Mouse (Mus musculus): ENCODE data around the gene Rhbdf2. TPM values are rescaled to one million over a fixed set of nuclear protein-coding genes. Genes with fewer than 3 reads are reported as not detected.
"Not testable (repeated sequence)": the region's sequence is repeated elsewhere in the genome, so short reads cannot be mapped to it uniquely, and the experiment has no call there.

The Rhbdf2 gene
- polyA plus RNA-seq, 1 experiment from 2014 or later = 0.87 TPM

GRCm38 (mm10) chr11:116669316-116669715 lies 42.5 kb upstream of the Rhbdf2 start:
- no peak for ATAC-seq
- 53% methylated on average over 5 of the region's 5 CpGs for WGBS
- Histone ChIP-seq H3K4me3 (no peak overlapping the region), H3K9ac (no peak overlapping the region), H3K27ac (no peak overlapping the region), H3K4me1 (peaks cover 44% of the 10 kb centered on the region), H3K4me2 (no peak overlapping the region), H3K27me3 (no peaks in the 10 kb centered on the region), H3K36me3 (ENCODE audit: poor library complexity, severe bottlenecking) (peaks cover 16% of the 10 kb centered on the region), H3K9me3 (replicated peaks) (no peaks in the 10 kb centered on the region)

GRCm38 (mm10) chr11:116668839-116669238 lies 42.0 kb upstream of the Rhbdf2 start:
- Histone ChIP-seq H3K27ac (no peak overlapping the region), H3K4me3 (no peak overlapping the region), H3K27me3 (no peaks in the 10 kb centered on the region), H3K9ac (no peak overlapping the region), H3K4me2 (no peak overlapping the region), H3K9me3 (replicated peaks) (no peaks in the 10 kb centered on the region), H3K36me3 (ENCODE audit: poor library complexity, severe bottlenecking) (peaks cover 11% of the 10 kb centered on the region), H3K4me1 (peaks cover 44% of the 10 kb centered on the region)
- no peak for ATAC-seq
- WGBS = 42% methylated on average over 7 of the region's 7 CpGs

- Histone ChIP-seq H3K9me3 (replicated peaks) (no peaks in the 10 kb centered on the region), H3K36me3 (ENCODE audit: poor library complexity, severe bottlenecking) (peaks cover 6% of the 10 kb centered on the region), H3K9ac (no peak overlapping the region), H3K4me1 (peaks cover 44% of the 10 kb centered on the region), H3K27me3 (no peaks in the 10 kb centered on the region), H3K4me2 (no peak overlapping the region), H3K27ac (no peak overlapping the region), H3K4me3 (no peak overlapping the region)
- ATAC-seq = no peak
- 79% methylated on average over 10 of the region's 10 CpGs for WGBS
Measured at GRCm38 (mm10) chr11:116668381-116668825, 41.6 kb upstream of the Rhbdf2 start.

- 86% methylated on average over 8 of the region's 8 CpGs for WGBS
- Histone ChIP-seq H3K4me3 (no peak overlapping the region), H3K27me3 (no peaks in the 10 kb centered on the region), H3K4me2 (no peak overlapping the region), H3K36me3 (ENCODE audit: poor library complexity, severe bottlenecking) (peaks cover 2% of the 10 kb centered on the region; the same call in 1 of the 2 replicates), H3K9ac (no peak overlapping the region), H3K9me3 (replicated peaks) (no peaks in the 10 kb centered on the region), H3K27ac (no peak overlapping the region), H3K4me1 (peaks cover 44% of the 10 kb centered on the region)
- ATAC-seq = no peak
Measured at GRCm38 (mm10) chr11:116667930-116668329, 41.1 kb upstream of the Rhbdf2 start.

GRCm38 (mm10) chr11:116667012-116667411 lies 40.2 kb upstream of the Rhbdf2 start:
- H3K4me1 ChIP-seq = peaks cover 45% of the 10 kb centered on the region
- H3K27me3 ChIP-seq; H3K36me3 ChIP-seq (ENCODE audit: poor library complexity, severe bottlenecking); H3K9ac ChIP-seq; H3K9me3 ChIP-seq (replicated peaks); H3K27ac ChIP-seq; ATAC-seq; H3K4me2 ChIP-seq; H3K4me3 ChIP-seq: not testable (repeated sequence)
- WGBS = 92% methylated on average over 5 of the region's 5 CpGs

GRCm38 (mm10) chr11:116666566-116666965 lies 39.7 kb upstream of the Rhbdf2 start:
- no peak overlapping the region for H3K9ac ChIP-seq
- H3K4me2 ChIP-seq = no peak overlapping the region
- peaks cover 49% of the 10 kb centered on the region for H3K4me1 ChIP-seq
- no peaks in the 10 kb centered on the region for H3K36me3 ChIP-seq (ENCODE audit: poor library complexity, severe bottlenecking)
- no peak for ATAC-seq
- no peak overlapping the region for H3K27ac ChIP-seq
- 0 out of 2 replicates have a peak, but pooled peaks cover 4% of the 10 kb centered on the region for H3K27me3 ChIP-seq
- WGBS = 82% methylated on average over 9 of the region's 9 CpGs
- H3K9me3 ChIP-seq (replicated peaks) = no peaks in the 10 kb centered on the region
- H3K4me3 ChIP-seq = no peak overlapping the region

GRCm38 (mm10) chr11:116665289-116665688 lies 38.5 kb upstream of the Rhbdf2 start:
- H3K4me2 ChIP-seq = no peak overlapping the region
- ATAC-seq = no peak
- H3K4me1 ChIP-seq = peaks cover 52% of the 10 kb centered on the region
- H3K9ac ChIP-seq = no peak overlapping the region
- no peaks in the 10 kb centered on the region for H3K36me3 ChIP-seq (ENCODE audit: poor library complexity, severe bottlenecking)
- no peak overlapping the region for H3K4me3 ChIP-seq
- 0 out of 2 replicates have a peak, but pooled peaks cover 4% of the 10 kb centered on the region for H3K27me3 ChIP-seq
- H3K9me3 ChIP-seq (replicated peaks) = no peaks in the 10 kb centered on the region
- no peak overlapping the region for H3K27ac ChIP-seq
- 80% methylated on average over 10 of the region's 10 CpGs for WGBS

- Histone ChIP-seq H3K4me3 (no peak overlapping the region), H3K4me2 (peak overlapping the region; percentile 42), H3K9ac (peak overlapping the region; percentile 46), H3K4me1 (peaks cover 73% of the 10 kb centered on the region), H3K27me3 (0 out of 2 replicates have a peak, but pooled peaks cover 4% of the 10 kb centered on the region), H3K9me3 (replicated peaks) (no peaks in the 10 kb centered on the region), H3K36me3 (ENCODE audit: poor library complexity, severe bottlenecking) (no peaks in the 10 kb centered on the region), H3K27ac (peak overlapping the region; percentile 94)
- ATAC-seq = peak; percentile 19; the same call in 1 of the 2 replicates
- WGBS = 47% methylated on average over 8 of the region's 8 CpGs
Measured at GRCm38 (mm10) chr11:116661948-116662377, 35.1 kb upstream of the Rhbdf2 start.

- 17% methylated on average over 13 of the region's 13 CpGs for WGBS
- Histone ChIP-seq H3K4me2 (peak overlapping the region; percentile 42), H3K9me3 (replicated peaks) (no peaks in the 10 kb centered on the region), H3K36me3 (ENCODE audit: poor library complexity, severe bottlenecking) (no peaks in the 10 kb centered on the region), H3K27me3 (0 out of 2 replicates have a peak, but pooled peaks cover 4% of the 10 kb centered on the region), H3K4me1 (peaks cover 79% of the 10 kb centered on the region), H3K27ac (peak overlapping the region; percentile 94), H3K9ac (peak overlapping the region; percentile 54), H3K4me3 (no peak overlapping the region)
- ATAC-seq = peak; percentile 71
Measured at GRCm38 (mm10) chr11:116661291-116661947, 34.6 kb upstream of the Rhbdf2 start.

GRCm38 (mm10) chr11:116660181-116660580 lies 33.4 kb upstream of the Rhbdf2 start:
- Histone ChIP-seq H3K27me3 (0 out of 2 replicates have a peak, but pooled peaks cover 4% of the 10 kb centered on the region), H3K9me3 (replicated peaks) (no peaks in the 10 kb centered on the region), H3K36me3 (ENCODE audit: poor library complexity, severe bottlenecking) (no peaks in the 10 kb centered on the region), H3K4me1 (peaks cover 88% of the 10 kb centered on the region), H3K4me2 (no peak overlapping the region), H3K4me3 (no peak overlapping the region), H3K9ac (peak overlapping the region; percentile 21), H3K27ac (peak overlapping the region; percentile 94)
- WGBS = 56% methylated on average over 9 of the region's 9 CpGs
- ATAC-seq = no peak

GRCm38 (mm10) chr11:116659027-116659621 lies 32.3 kb upstream of the Rhbdf2 start:
- Histone ChIP-seq H3K4me1 (peaks cover 88% of the 10 kb centered on the region), H3K27ac (no peak overlapping the region)
- WGBS = 87% methylated on average over 15 of the region's 15 CpGs

GRCm38 (mm10) chr11:116658238-116658637 lies 31.4 kb upstream of the Rhbdf2 start:
- Histone ChIP-seq H3K27me3 (peaks cover 22% of the 10 kb centered on the region), H3K9me3 (replicated peaks) (no peaks in the 10 kb centered on the region), H3K4me2 (peak overlapping the region; percentile 60), H3K36me3 (ENCODE audit: poor library complexity, severe bottlenecking) (no peaks in the 10 kb centered on the region), H3K9ac (no peak overlapping the region), H3K4me1 (peaks cover 88% of the 10 kb centered on the region), H3K27ac (peak overlapping the region; percentile 85; the same call in 1 of the 2 replicates), H3K4me3 (0 out of 2 replicates have a peak overlapping the region, but pooled peaks have one; percentile 26)
- 45% methylated on average over 10 of the region's 10 CpGs for WGBS
- ATAC-seq = no peak

More at GRCm38 (mm10) chr11:116659027-116659621, 32.3 kb upstream of the Rhbdf2 start:
- no peak for ATAC-seq
- Histone ChIP-seq H3K4me3 (no peak overlapping the region), H3K4me2 (no peak overlapping the region), H3K9me3 (replicated peaks) (no peaks in the 10 kb centered on the region), H3K9ac (no peak overlapping the region), H3K36me3 (ENCODE audit: poor library complexity, severe bottlenecking) (no peaks in the 10 kb centered on the region), H3K27me3 (peaks cover 14% of the 10 kb centered on the region)

Measured in forebrain, embryonic 13.5 days (tissue).